Mouse (Mus musculus) kidney, adult 9 months (tissue): Measurements from ENCODE around the gene Ugt1a7c.
"Not testable (repeated sequence)": the region's sequence is repeated elsewhere in the genome, so short reads cannot be mapped to it uniquely, and the experiment has no call there.

Source experiments
- DNase-seq: peaks from one replicate; pipeline ENCODE4 v3.0.0; 2022

Ugt1a7c gene

DNA sequence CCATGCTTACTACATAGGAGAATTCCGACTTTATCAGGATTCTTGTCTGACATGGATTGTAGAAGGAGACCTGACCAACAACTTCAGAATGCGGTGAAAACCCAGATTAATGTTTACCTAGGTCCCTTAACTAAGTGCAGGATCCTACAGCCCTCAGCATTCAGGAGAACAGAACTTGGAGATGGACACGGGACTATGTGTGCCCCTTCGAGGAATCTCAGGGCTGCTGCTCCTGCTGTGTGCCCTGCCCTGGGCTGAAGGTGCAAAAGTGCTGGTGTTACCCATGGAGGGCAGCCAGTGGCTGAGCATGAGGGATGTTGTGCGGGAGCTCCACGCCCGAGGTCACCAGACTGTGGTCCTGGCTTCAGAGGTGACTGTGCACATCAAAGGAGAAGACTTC is 105.6 kb downstream of the Ugt1a7c start, which contains the start of gene Ugt1a2:
Gene Ugt1a2, plus strand, starts transcription at position 146 of the 400 bp plus-strand sequence.
- peak; percentile 62 for DNase-seq

DNA sequence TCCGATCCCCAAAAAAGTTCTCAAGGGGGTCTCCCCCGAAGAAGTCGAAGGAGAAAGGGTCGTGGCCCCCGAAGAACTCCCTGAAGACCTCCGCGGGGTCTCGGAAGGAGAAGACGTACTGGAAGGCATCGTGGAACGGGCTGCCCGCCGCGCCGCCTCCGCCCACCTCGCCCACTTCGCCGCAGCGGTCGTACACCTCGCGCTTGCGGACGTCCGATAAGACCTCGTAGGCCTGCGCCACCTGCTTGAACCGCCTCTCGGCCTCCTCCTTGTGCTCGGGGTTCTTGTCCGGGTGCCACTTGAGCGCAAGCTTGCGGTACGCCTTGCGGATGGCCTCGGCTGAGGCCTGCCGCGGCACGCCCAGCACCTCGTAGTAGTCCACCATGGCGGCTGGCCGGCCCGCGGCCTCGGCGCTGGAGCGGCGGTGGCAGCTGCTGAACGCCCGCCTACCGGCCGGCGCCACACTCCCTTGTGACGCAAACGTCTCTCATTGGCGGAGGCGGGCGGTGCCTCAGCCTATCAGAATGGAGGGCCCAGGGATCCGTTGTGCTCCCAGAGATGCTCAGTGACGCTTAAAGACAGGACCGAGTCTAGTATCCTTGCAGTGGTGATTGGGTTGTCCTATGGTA is 110.5 kb downstream of the Ugt1a7c start, which contains the start of gene Dnajb3:
Gene Dnajb3, minus strand, starts transcription at position 489 of the 629 bp plus-strand sequence.
- DNase-seq = peak; percentile 52

DNA sequence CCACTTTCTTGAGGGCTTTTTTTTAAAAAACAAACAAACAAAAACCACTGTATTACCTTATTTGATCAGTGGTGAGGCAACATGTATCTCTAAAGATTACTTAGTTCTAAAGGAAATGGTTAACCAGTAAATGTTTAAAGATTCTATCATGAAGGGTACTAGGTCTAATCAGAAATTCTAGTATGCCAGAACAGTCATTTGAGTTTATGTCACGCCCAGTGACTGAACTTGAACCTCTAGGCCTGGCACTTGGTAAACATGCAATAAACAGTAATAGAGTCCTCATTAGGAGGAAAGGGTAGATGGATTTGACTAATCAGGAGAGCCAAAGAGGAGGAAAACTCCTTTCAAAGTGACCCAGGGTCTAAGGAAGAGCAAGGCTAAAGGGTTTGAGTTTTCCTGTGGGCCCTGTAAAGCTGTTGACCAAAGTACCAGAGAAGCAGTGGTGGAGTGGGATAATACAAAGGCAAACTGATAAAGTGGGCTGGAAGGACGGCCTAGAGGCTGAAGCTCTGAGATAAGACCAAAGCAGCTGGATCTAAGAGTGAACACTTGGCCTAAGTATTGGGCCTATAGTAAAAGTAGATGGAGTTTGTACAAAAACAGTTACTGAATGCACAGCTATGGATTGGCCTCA is 112.1 kb downstream of the Ugt1a7c start:
- DNase-seq = no peak

DNA sequence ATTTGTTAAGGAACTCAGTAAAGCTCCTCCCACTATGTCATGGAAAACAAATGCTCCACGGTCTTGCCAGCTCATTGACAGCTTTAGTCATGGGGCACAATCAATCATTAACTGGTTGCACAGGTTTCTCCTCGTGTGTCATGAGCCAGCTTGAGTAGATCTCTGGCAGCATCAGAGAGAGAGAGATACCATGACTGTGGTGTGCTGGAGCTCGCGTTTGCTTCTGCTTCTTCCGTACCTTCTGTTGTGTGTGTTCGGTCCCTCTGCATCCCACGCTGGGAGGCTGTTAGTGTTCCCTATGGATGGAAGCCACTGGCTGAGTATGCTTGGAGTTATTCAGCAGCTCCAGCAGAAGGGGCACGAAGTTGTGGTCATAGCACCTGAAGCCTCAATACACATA is 117.0 kb downstream of the Ugt1a7c start, which contains the start of gene Ugt1a1:
Gene Ugt1a1, plus strand, starts transcription at position 148 of the 400 bp plus-strand sequence.
- DNase-seq = peak; percentile 71

DNA sequence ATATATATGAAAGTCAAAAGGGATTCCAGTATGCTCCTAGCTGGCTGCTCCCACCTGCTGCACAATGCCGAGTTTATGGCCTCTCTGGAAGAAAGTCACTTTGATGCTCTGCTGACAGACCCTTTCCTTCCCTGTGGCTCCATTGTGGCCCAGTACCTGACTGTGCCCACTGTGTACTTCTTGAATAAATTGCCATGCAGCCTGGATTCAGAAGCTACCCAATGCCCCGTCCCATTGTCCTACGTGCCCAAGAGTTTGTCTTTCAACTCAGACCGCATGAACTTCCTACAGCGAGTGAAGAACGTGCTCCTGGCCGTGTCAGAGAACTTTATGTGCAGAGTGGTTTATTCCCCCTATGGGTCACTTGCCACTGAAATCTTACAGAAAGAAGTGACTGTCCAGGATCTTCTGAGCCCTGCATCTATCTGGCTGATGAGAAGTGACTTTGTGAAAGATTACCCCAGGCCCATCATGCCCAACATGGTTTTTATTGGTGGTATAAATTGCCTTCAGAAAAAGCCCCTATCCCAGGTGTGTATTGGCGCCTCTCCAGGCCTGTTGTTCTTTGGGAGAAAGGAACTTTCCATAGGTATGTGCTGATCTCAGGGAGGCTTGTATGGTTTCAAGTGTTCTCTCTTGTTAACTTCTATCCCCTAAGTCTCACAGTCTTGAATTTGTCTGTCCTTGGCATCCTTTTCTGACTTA is 117.6 kb downstream of the Ugt1a7c start:
- DNase-seq = no peak

DNA sequence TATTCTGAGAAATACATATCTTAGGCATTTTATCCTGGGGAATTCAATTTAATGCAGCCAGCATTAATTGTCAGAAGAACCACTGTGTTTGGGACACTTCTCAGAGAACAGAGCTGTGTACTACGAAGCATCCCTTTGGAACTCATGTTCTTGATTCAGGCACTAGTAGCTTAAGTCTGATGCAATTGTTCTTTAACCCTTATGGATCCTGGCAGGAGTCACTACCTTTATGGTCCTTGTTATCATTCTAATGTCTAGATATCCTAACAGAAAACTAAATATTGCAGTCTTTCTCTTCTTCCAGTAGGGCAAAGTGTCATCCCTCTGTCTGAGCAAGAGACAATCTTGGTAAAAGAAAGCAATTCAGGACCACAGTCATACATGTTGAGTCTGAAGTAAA is 118.2 kb downstream of the Ugt1a7c start:
- no peak for DNase-seq

DNA sequence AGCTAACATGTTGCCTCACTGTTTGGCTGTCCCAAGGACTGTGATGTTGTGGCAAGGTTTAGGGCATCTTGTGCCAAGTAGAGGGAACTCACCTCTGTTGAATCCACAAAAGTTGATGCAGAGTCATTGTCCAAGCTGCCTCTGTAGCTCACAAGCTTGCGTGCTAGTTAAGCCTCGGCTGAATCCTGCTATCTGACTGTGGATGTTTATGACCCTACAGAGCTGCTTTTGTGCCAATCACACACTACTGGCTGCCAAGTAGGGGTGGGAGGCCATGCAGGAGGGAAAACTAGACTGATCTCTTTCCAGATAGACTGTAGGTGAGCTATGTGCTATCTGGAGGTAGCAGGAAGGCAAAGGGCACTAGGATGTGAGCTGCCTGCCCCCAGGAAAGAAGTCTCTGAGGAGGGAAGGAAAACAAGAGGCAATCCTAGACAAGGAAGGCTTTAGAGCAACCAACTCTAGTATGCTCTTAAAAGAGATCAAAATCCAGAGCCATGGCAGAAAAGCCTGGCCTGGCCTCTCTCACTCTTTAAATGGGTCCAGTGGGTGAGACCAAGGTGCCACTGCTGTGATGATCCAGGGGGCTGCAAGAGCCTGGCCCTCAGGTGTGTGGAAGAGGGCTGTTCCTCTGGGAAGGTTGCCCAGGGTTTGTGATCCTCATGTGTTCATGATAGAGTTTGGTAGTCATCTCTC is 119.1 kb downstream of the Ugt1a7c start:
- DNase-seq = no peak

DNA sequence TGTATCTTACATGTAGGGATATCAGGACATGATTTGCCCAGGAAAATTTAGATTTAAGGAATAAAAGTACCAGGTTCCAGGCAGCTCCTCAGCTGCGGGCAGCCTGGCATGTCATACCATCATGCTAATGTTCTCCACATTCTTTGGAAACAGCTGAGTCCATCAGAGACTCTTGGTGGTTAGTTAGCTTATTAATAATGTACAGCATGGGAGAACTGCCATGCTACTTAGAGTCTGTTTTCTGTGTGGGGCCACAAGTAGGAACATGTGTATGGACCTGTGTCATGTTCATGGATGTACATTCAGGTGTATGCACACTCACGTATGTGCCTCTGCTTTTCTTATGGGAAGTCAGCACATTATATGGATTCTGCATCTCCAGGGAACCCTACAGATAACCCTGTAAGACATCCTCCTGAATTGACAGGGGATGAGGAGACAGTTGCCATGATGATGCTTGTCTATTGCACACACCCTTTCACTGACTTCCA is 119.6 kb downstream of the Ugt1a7c start:
- no peak for DNase-seq

DNA sequence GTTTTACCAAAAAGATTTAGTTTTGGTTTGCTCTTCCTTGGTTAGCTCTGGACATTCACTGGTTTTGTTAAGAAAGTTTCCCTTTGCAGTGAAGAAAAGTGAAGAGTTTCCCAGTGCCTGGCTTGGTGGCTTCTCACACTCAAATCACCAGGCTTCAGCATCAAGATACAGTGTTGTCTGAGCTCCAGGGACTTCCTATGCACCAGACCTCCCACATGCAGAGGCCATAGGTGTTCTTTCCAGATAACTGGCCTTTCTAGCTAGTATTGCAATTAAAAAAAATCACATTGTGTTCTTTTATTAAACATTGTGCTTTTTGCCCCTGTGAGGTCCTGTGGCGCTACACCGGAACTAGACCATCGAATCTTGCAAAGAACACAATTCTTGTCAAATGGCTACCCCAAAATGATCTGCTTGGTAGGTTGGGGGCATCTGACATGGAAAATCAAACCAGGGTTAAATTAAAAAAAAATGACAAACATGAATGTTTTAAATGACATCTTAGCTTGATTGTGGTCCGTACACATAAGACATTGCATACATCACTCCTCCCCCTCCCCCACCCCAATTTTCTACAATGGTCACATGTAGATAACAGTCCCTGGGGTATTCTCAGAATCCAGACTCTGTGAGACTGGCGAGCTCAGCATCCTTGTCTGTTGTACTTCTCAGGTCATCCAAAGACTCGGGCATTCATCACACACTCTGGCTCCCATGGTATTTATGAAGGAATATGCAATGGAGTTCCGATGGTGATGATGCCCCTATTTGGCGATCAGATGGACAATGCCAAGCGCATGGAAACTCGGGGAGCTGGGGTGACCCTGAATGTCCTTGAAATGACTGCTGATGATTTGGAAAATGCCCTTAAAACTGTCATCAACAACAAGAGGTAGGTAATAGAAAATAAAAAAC is 120.9 kb downstream of the Ugt1a7c start:
- no peak for DNase-seq

DNA sequence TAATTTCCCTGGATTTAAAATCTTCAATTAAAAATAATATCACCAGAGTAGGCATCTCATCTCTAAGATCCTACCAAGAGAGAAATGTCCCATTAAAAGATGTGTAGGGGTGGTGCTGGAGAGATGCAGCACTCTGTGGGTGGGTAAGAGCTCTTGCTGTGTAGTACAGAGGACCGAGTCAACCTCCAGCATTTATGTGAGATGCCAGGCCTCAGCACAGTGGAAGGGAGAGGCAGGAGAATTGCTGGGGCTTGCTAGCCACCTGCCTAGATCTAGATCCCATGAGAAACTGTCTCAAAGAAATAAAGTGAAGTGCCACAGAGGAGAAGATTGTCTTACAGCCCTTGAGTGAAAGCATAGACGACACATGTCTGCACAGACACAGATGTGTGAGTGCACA is 121.7 kb downstream of the Ugt1a7c start:
- DNase-seq = no peak

DNA sequence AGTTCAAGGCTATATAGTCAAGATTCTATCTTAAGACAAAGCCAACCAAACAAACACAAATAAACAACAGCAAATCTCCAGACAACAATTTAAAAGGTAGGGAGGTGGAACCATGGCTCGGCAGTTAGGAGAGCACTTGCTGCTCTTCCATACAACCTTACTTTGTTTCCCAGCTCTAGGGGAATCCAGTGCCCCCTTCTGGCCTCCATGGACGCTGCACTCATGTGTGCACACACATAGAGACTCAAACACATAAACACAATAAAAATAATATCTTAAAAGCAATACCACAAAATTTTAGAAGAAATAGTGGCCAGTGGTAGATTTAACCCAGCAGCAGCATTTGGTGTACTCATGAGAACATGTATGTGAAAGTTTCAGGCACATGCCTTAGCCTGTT is 122.3 kb downstream of the Ugt1a7c start:
- peak; percentile 20 for DNase-seq

DNA sequence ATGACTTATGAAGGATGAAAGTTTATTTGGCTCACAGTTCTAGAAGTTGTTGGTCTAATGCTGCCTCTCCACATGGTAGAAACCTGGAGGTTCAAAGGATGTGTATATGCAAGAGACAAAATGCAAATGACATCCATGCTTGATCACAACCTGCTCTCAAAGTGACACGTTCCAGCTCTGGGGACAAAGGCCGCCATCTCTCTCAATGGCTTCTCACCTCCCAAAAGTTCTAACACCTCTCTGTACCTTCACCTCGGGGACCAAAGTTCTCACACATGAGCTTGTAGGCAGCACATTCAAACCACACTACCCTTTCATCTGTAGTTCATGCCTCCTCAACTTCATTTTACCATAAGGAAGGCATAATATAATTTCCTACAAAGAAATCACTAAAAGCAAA is 122.7 kb downstream of the Ugt1a7c start:
- no peak for DNase-seq

DNA sequence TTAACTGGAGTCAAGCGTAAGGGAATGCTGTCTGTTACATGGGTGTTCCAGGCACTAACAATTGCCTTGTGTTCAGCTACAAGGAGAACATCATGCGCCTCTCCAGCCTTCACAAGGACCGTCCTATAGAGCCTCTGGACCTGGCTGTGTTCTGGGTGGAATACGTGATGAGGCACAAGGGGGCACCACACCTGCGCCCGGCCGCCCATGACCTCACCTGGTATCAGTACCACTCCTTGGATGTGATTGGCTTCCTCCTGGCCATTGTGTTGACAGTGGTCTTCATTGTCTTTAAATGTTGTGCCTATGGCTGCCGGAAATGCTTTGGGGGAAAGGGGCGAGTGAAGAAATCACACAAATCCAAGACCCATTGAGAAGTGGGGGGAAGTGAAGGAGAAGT is 123.2 kb downstream of the Ugt1a7c start:
- DNase-seq = peak; percentile 14

DNA sequence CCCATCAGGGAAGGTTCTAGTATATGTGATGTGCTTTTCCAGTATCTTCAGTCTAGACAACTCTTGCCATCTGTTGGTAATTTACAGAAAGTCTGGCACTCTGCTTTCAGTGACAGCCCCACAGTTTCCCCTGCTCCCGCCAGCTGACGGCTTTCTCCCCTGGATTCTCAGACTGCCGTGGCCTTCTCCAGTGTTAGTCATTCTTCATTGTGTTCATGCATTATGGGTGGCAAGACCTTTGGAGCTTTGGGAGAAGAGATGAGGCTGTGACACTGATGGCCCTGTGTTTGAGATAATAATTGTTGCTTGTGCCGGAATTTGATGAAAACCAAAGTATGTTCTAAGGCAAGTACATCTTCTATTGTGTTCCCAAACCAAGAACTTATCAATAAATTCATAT is 123.7 kb downstream of the Ugt1a7c start:
- no peak for DNase-seq

DNA sequence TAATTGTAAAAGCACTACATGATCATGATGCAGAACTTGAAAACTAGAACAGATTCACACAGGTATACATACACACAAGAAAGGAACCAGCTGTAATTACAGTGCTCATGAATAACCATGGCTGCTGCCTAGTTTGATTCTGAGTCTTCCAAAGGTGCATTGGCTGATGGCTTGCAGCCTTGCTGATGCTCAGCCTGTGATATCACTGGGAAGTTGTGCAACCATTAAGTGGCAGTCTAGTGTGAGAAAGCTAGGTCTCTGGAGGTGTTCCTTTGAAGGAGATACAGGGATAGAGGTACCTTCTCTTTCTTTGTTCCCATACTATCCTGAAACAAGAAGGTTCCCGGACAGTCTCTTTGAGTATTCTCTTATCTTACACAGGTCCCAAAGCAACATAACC is 124.2 kb downstream of the Ugt1a7c start:
- no peak for DNase-seq

DNA sequence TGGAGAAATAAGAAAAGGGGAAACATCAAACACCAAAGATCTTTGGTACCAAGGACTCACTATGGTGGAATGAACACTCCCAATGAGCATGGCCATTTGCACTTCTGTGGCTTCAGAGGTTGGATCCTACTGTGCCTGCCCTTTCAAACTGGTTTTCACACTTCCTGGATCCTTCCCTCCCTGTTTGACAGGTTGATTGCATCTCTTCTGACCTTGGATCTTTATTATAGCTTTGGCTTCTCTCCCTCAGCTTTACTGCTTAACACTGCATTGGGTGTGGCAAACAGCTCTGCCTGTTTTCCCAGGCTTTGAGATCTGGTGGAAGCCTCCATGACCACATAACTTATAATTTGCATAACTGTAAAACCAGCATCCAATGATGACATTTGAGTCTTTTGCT is 125.5 kb downstream of the Ugt1a7c start:
- peak; percentile 20 for DNase-seq

DNA sequence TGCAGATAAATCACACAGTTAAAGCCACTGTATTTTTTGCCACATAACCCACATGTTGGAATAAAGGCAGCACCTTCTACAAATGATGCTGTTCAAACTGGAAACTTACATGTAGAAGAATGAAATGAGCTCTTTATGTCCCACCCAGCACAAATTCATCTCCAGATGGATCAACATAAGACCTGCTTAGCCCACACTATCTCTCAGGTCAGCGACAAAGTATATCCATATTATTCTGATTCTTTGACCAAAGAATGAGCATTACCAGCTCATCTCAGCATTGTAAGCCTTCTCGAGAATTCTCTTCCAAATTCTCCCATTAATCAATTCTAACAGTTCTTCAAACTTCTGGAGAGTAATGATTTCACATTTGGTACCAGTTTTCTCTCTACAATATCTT is 127.4 kb downstream of the Ugt1a7c start:
- no peak for DNase-seq

DNA sequence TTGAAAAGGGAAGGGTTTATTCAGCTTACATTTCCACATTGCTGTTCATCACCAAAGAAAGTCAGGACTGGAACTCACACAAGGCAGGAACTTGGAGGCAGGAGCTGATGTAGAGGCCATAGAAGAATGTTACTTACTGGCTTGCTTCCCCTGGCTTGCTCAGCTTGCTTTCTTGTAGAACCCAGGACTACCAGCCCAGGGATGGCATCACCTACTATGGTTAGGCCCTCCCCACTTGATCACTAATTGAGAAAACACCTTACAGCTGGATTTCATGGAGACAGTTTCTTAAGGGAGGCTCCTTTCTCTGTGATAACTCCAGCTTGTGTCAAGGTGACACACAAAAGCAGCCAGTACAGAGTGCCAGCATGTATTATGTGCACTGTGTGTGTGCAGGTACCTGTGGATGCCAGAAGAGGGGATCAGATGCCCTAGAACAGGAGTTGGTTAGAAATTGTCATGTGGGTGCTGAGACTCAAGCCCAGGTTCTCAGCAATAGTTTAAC is 128.2 kb downstream of the Ugt1a7c start:
- not testable (repeated sequence) for DNase-seq

DNA sequence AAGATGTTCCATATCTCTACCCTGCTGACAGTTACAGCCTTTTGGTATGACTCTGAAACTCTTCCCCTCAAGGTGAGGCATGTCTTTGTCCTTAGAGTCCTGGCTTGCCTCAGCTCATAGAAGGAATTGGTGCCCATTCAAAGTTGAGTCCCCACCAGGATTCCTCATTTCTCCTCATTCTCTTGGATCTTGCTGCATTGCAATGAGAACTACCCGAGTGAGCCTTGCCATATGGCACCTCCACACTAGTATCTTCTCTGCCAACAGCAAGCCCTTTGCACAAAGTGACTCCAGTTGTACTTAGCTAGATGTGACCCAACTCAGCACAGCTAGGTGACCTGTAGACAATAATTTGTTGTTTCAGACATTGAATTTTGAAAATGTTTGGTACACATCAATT is 128.7 kb downstream of the Ugt1a7c start:
- DNase-seq = no peak

DNA sequence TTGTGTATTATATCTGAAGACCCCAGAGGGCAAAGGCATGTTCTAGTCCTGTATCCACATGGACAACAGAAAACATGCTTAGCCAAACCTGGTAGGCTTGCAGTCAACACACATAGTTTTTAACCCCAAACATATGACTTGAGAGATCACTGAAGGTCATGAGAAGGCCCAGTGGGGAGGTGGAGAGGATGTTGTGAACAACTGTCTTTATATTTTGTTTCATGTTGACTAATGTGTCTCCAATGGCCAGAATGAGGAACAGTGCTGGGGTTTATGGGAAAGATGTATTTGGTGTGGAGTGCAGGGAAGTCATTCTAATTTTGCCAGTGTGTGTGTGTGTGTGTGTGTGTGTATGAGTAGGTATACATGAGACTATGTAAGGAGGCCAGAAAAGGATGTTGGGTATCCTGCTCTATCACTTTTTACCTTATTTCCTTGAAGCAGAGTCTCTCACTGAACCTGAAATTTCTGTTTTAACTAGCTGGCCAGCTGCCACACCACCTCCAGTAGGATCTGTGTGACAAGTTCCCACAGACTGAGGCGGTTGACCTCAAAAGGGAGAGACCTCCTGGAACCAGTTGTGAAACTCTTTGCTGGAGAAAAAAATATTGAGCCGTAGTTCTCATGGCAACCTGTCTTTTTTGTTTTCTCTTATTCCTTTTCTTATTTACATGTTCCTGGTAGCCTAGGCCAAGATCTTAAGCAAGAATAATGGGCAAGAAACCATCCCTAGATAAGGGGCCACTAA is 129.3 kb downstream of the Ugt1a7c start:
- DNase-seq = peak; percentile 46

DNA sequence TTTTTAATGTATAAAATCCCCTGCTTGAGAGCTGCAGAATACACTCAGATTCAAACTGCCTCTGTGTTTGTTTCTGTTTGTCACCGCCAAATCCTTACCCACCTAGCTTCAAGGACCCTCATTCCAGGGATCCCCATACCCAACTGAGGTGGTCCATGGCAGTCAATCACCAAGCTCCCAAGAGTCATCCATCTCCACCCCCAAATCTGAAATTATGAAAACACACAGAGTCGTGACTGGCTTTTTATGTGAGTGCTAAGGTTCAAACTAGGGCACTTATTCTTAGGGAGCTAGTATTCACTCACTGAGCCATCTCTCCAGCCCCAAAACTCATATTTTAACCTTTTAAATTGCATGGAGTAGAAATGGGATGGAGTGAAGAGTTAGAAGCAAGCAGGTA is 130.4 kb downstream of the Ugt1a7c start:
- not testable (repeated sequence) for DNase-seq
